Comparison of ENCODE assay signal across 17 mouse cellular contexts in genomic region chr9:113346531-113346930, GRCm38 (mm10).
DNase-seq lines count a peak whose midpoint lies in the region; ATAC-seq and TF ChIP-seq lines count a peak whose summit lies in the region.
"Had no signal": no experiment of that assay in that cellular context is flagged by ENCODE, and none has a peak within 500 bp of the region (broad histone marks: within the 10 kb centered on the region; RNA-seq: fewer than 3 reads in every experiment).

No protein-coding gene starts in this region.

- H3K36me3 ChIP-seq in forebrain, postnatal 0 days (ENCODE audit: insufficient read depth): no peaks in the 10 kb centered on the region
- H3K36me3 ChIP-seq in forebrain, embryonic 11.5 days (ENCODE audit: control insufficient read depth, insufficient read depth, low read length): no peaks in the 10 kb centered on the region
- no peaks in the 10 kb centered on the region for H3K36me3 ChIP-seq in stomach, postnatal 0 days (ENCODE audit: control insufficient read depth, insufficient read depth, low read length)
- H3K36me3 ChIP-seq: hindbrain, embryonic 10.5 days; limb, embryonic 13.5 days; lung, embryonic 15.5 days; neural tube, embryonic 12.5 days had no signal

- 47% methylated on average over 13 of the region's 13 CpGs for WGBS in forebrain, postnatal 0 days
- WGBS in forebrain, embryonic 11.5 days: 79% methylated on average over 13 of the region's 13 CpGs
- WGBS in stomach, postnatal 0 days: 80% methylated on average over 13 of the region's 13 CpGs

- no peak overlapping the region for H3K4me2 ChIP-seq in forebrain, postnatal 0 days (ENCODE audit: low read depth)
- H3K4me2 ChIP-seq in forebrain, embryonic 11.5 days (ENCODE audit: low read depth, low read length, severe bottlenecking): no peak overlapping the region
- H3K4me2 ChIP-seq in stomach, postnatal 0 days (replicated peaks; ENCODE audit: low read depth): no peak overlapping the region
- H3K4me2 ChIP-seq: heart, embryonic 11.5 days; limb, embryonic 13.5 days; lung, embryonic 15.5 days; midbrain, embryonic 11.5 days; neural tube, embryonic 12.5 days had no signal

- no peak for TF ChIP-seq CTCF in forebrain, postnatal 0 days (IDR thresholded peaks at IDR 0.05; ENCODE audit: low read depth)
- TF ChIP-seq CTCF in cortical plate, adult 2 months (IDR thresholded peaks at IDR 0.05; ENCODE audit: extremely low read depth, insufficient read depth, low read length): no peak
- TF ChIP-seq CTCF in stomach, postnatal 0 days (IDR thresholded peaks at IDR 0.05; ENCODE audit: low read depth): no peak

- TF ChIP-seq EP300 in stomach, postnatal 0 days (optimal IDR thresholded peaks at IDR 0.05): no peak

- DNase-seq in forebrain, postnatal 0 days: peak; percentile 27
- no peak for DNase-seq in forebrain, embryonic 11.5 days (ENCODE audit: low spot score)
- DNase-seq in Muller cell, postnatal 12 days (ENCODE audit: inconsistent ontology term): peak; percentile 60
- peak; percentile 42 to 46 for DNase-seq in left cerebral cortex, postnatal 10 days (ENCODE audit: extremely low spot score in 1 of 2, low spot score in 2 of 2)
- no peak for DNase-seq in kidney, adult 18-20 months
- no peak for DNase-seq in stomach, postnatal 0 days (ENCODE audit: low spot score)
- no peak for DNase-seq in lung, postnatal 25 days (ENCODE audit: low spot score)
- DNase-seq: adrenal gland, postnatal 10 days; gastrocnemius, postnatal 10 days had no signal

- intact Hi-C loops in left cerebral cortex, postnatal 10 days (cut with DNase I): loop anchor here (5.0 to 10.0 kb wide), 4 partner anchors 96 to 278 kb away; no protein-coding TSS in a partner anchor

- H3K27ac ChIP-seq in forebrain, postnatal 0 days (ENCODE audit: low read depth, low read length): no peak overlapping the region
- H3K27ac ChIP-seq in forebrain, embryonic 11.5 days (ENCODE audit: low read depth, low read length): no peak overlapping the region
- peak overlapping the region; percentile 79; the same call in 1 of the 2 replicates for H3K27ac ChIP-seq in cortical plate, adult 2 months (ENCODE audit: insufficient read depth, low read length)
- no peak overlapping the region for H3K27ac ChIP-seq in stomach, postnatal 0 days (replicated peaks)
- H3K27ac ChIP-seq: hindbrain, embryonic 10.5 days; kidney, postnatal 0 days; limb, embryonic 13.5 days; lung, embryonic 15.5 days; neural tube, embryonic 12.5 days had no signal

- H3K9me3 ChIP-seq in forebrain, postnatal 0 days (ENCODE audit: low read length): no peaks in the 10 kb centered on the region
- no peaks in the 10 kb centered on the region for H3K9me3 ChIP-seq in forebrain, embryonic 11.5 days (ENCODE audit: control insufficient read depth, low read length)
- no peaks in the 10 kb centered on the region for H3K9me3 ChIP-seq in stomach, postnatal 0 days (ENCODE audit: control insufficient read depth, low read length)
- H3K9me3 ChIP-seq: hindbrain, embryonic 10.5 days; limb, embryonic 13.5 days; lung, embryonic 15.5 days; neural tube, embryonic 12.5 days had no signal

- peaks cover 3% of the 10 kb centered on the region; the same call in 1 of the 2 replicates for H3K4me1 ChIP-seq in forebrain, postnatal 0 days (ENCODE audit: insufficient read depth)
- no peaks in the 10 kb centered on the region for H3K4me1 ChIP-seq in forebrain, embryonic 11.5 days (replicated peaks; ENCODE audit: control insufficient read depth, insufficient read depth, low read length)
- H3K4me1 ChIP-seq in cortical plate, adult 2 months (ENCODE audit: control insufficient read depth, insufficient read depth, low read length): peaks cover 7% of the 10 kb centered on the region
- H3K4me1 ChIP-seq in stomach, postnatal 0 days (replicated peaks; ENCODE audit: control insufficient read depth, insufficient read depth): no peaks in the 10 kb centered on the region
- H3K4me1 ChIP-seq: hindbrain, embryonic 10.5 days; lung, embryonic 15.5 days; neural tube, embryonic 12.5 days had no signal

- ATAC-seq in forebrain, postnatal 0 days: no peak
- no peak for ATAC-seq in forebrain, embryonic 11.5 days (replicated peaks; ENCODE audit: low FRiP score)
- ATAC-seq in stomach, postnatal 0 days (ENCODE audit: low FRiP score, low TSS enrichment): no peak

- TF ChIP-seq POLR2A in cortical plate, adult 2 months (IDR thresholded peaks at IDR 0.05; ENCODE audit: extremely low read depth, insufficient read depth, low read length): no peak

- H3K4me3 ChIP-seq in forebrain, postnatal 0 days (ENCODE audit: low read depth, low read length): no peak overlapping the region
- H3K4me3 ChIP-seq in forebrain, embryonic 11.5 days (ENCODE audit: low read depth, low read length): no peak overlapping the region
- no peak overlapping the region for H3K4me3 ChIP-seq in cortical plate, adult 2 months (ENCODE audit: insufficient read depth, low read length)
- H3K4me3 ChIP-seq in stomach, postnatal 0 days (ENCODE audit: low read depth, low read length): no peak overlapping the region
- H3K4me3 ChIP-seq: hindbrain, embryonic 10.5 days; limb, embryonic 13.5 days; lung, embryonic 15.5 days; neural tube, embryonic 12.5 days had no signal

- H3K27me3 ChIP-seq in forebrain, postnatal 0 days (ENCODE audit: insufficient read depth, low read length): no peaks in the 10 kb centered on the region
- no peaks in the 10 kb centered on the region for H3K27me3 ChIP-seq in forebrain, embryonic 11.5 days (ENCODE audit: control insufficient read depth, insufficient read depth, low read length)
- no peaks in the 10 kb centered on the region for H3K27me3 ChIP-seq in stomach, postnatal 0 days (ENCODE audit: control insufficient read depth, insufficient read depth, low read length)
- H3K27me3 ChIP-seq: limb, embryonic 13.5 days; lung, embryonic 15.5 days; neural tube, embryonic 12.5 days had no signal

- no peak overlapping the region for H3K9ac ChIP-seq in forebrain, postnatal 0 days
- H3K9ac ChIP-seq in forebrain, embryonic 11.5 days (ENCODE audit: low read length): no peak overlapping the region
- no peak overlapping the region for H3K9ac ChIP-seq in stomach, postnatal 0 days (ENCODE audit: low read length)
- H3K9ac ChIP-seq: limb, embryonic 13.5 days; lung, embryonic 15.5 days; neural tube, embryonic 12.5 days had no signal

Comparison
In these comparisons a context has a peak if more than half of its experiments do, and no peak if none do; other contexts are left out.
1. DNase-seq: peak in forebrain, postnatal 0 days (single experiment), Muller cell, postnatal 12 days (single experiment) and left cerebral cortex, postnatal 10 days (2 of 2); none in forebrain, embryonic 11.5 days (single experiment), kidney, adult 18-20 months (single experiment), stomach, postnatal 0 days (single experiment) and lung, postnatal 25 days (single experiment).